Mouse (Mus musculus) neural tube, embryonic 15.5 days (tissue): Measurements from ENCODE around the gene Hic1. TPM values are rescaled to one million over a fixed set of nuclear protein-coding genes. Genes with fewer than 3 reads are reported as not detected.
A peak's percentile ranks its signal among the peaks of the same experiment; 100 is the strongest.
"Not testable (repeated sequence)": the region's sequence is repeated elsewhere in the genome, so short reads cannot be mapped to it uniquely, and the experiment has no call there.

Experiments used
- ATAC-seq: fragments of 200-750 bp; cut with Nextera tagmentation; 2 replicates; pipeline ENCODE4 v1.8.0; 2017; ENCODE audit warnings: mild to moderate bottlenecking, moderate TSS enrichment, moderate library complexity; ENCODE audit not compliant: low FRiP score
- H3K27ac ChIP-seq: fragments of 300-500 bp; sonication (generic); replicated peaks from 2 replicates; pipeline ENCODE4 v1.5.1; 2015; ENCODE audit warnings: mild to moderate bottlenecking, inconsistent platforms
- H3K27me3 ChIP-seq: fragments of 300-500 bp; sonication (generic); replicated peaks from 2 replicates; pipeline ENCODE4 v1.6.1; 2015; ENCODE audit warnings: inconsistent platforms
- H3K36me3 ChIP-seq: fragments of 300-500 bp; sonication (generic); 2 replicates; pipeline ENCODE4 v1.6.1; 2015; ENCODE audit warnings: inconsistent platforms
- H3K4me1 ChIP-seq: fragments of 300-500 bp; sonication (generic); 2 replicates; pipeline ENCODE4 v1.6.1; 2015; ENCODE audit warnings: inconsistent platforms
- H3K4me2 ChIP-seq: fragments of 300-500 bp; sonication (generic); 2 replicates; pipeline ENCODE4 v1.6.1; 2015; ENCODE audit warnings: inconsistent platforms, mild to moderate bottlenecking, moderate library complexity
- H3K4me3 ChIP-seq: fragments of 300-500 bp; sonication (generic); replicated peaks from 2 replicates; pipeline ENCODE4 v1.5.1; 2015; ENCODE audit warnings: mild to moderate bottlenecking, inconsistent platforms
- H3K9ac ChIP-seq: fragments of 300-500 bp; sonication (generic); replicated peaks from 2 replicates; pipeline ENCODE4 v1.6.1; 2015; ENCODE audit warnings: mild to moderate bottlenecking, inconsistent platforms
- H3K9me3 ChIP-seq: fragments of 300-500 bp; sonication (generic); replicated peaks from 2 replicates; pipeline ENCODE4 v1.6.1; 2016; ENCODE audit warnings: inconsistent platforms
- WGBS: fragments of 180-500 bp; shearing (Covaris S2); methylation state at CpG from one replicate; pipeline ENCODE4 v1.1.7; 2015; ENCODE audit warnings: mixed read lengths; 5-methylcytosine and 5-hydroxymethylcytosine counted together
- polyA plus RNA-seq: library from polyadenylated mRNA; unstranded; fragments of >200 nt; fragmentation: Nextera tagmentation; extraction: Ambion mirVana; gene quantifications from 2 replicates; pipeline ENCODE4 v1.2.1, GENCODE M21; 2015

Gene Hic1
- polyA plus RNA-seq, 1 experiment from 2014 or later, result 5.3 TPM

DNA sequence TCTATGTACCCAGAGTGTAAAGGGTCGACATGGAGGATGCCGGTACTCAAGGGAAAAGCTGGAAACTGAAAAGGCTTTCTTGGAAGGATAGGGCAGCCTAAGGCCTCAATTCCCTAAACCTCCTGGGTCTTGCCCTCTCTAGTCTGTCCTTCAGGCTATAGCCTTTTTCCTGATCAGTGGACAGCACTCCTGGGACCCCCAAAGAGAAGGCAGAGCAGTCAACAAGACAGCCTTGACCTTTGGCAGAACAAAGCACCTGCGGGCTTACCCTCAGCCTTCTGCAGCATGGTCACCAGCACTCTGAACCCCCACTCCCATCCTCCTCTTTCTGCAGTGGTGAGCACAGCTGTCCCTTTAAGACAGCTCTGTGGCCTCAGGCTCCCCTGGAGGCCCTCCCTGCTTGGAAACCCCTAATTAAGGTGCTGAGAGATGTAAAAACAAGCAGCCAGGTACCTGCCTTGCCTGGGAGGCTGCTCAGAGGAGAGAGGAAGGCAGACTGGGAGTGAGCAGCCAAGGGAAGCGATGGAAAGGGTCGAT lies 21.7 kb upstream of the Hic1 start, which contains the start of gene Dph1:
Gene Dph1, minus strand, starts transcription at position 337 of the 537 bp plus-strand sequence.
- peaks cover 61% of the 10 kb centered on the region for H3K4me1 ChIP-seq
- H3K9me3 ChIP-seq, result no peaks in the 10 kb centered on the region
- H3K27ac ChIP-seq, result 0 out of 2 replicates have a peak within 1 kb of the TSS, but pooled peaks have one; percentile 24
- H3K4me3 ChIP-seq, result peak within 1 kb of the TSS; percentile 81
- 55% methylated on average over 5 of the region's 5 CpGs for WGBS
- H3K9ac ChIP-seq, result peak within 1 kb of the TSS; percentile 73
- H3K4me2 ChIP-seq, result peak within 1 kb of the TSS; percentile 88
- no peaks in the 10 kb centered on the region for H3K36me3 ChIP-seq
- peaks cover 35% of the 10 kb centered on the region for H3K27me3 ChIP-seq
- no peak for ATAC-seq

DNA sequence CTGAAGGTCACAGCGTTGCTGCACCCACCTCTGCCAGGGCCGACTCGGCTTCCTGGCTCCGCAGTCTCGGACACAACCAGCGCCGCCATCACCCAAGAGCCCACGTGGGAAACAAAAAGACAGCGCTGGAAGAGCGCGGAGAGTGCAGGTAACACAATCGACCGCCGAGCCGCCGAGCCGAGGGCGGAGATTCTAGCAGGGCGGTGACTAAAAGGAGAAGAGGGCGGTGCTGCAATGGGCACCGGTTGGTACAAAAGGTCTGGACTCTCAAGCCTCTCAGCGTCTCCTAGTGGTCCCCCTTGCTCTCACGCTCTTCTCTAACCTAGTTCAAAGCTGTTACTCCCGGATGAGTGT lies 21.0 kb upstream of the Hic1 start:
- peaks cover 56% of the 10 kb centered on the region for H3K4me1 ChIP-seq
- peak overlapping the region; percentile 73 for H3K9ac ChIP-seq
- ATAC-seq, result peak; percentile 84
- peak overlapping the region; percentile 81 for H3K4me3 ChIP-seq
- no peaks in the 10 kb centered on the region for H3K9me3 ChIP-seq
- no peaks in the 10 kb centered on the region for H3K36me3 ChIP-seq
- H3K27me3 ChIP-seq, result peaks cover 33% of the 10 kb centered on the region
- under 1% methylated on average over 24 of the region's 24 CpGs for WGBS
- H3K4me2 ChIP-seq, result peak overlapping the region; percentile 88
- 0 out of 2 replicates have a peak overlapping the region, but pooled peaks have one; percentile 24 for H3K27ac ChIP-seq

DNA sequence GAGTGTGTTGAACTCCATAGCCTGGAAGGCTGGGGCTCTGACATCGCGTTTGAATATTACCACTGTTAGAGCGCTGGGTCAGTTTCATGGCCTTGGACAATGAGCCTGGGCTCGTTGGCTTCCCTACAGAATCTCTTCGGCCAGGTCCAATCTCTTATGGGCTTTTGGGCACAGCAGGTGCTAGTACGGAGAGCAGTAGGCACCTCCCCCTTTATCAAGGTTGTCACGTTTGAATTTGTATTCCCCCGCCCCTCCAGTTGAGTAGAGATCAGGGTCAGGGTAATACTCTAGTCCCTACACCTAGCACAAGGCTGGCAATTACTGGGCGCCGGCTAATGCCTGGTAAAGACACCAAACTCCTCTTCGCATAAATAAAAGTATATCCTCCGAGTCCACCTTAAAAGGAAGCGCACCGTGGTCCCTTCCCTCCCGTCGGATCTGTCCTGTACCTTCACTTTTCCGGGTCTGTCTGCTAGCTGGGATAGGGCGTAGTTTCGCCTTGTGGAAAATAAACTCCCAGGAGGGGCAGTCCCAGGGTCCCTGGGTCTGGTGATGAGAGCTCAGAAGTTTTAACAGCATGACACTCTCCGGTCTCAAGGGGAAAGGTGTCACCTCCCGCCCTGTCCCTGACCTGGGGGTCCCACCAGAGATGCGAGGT lies 20.5 kb upstream of the Hic1 start:
- peak overlapping the region; percentile 88 for H3K4me2 ChIP-seq
- H3K4me1 ChIP-seq, result peaks cover 56% of the 10 kb centered on the region
- H3K9ac ChIP-seq, result peak overlapping the region; percentile 73
- H3K27ac ChIP-seq, result 0 out of 2 replicates have a peak overlapping the region, but pooled peaks have one; percentile 24
- no peaks in the 10 kb centered on the region for H3K36me3 ChIP-seq
- peak; percentile 14 for ATAC-seq
- WGBS, result under 1% methylated on average over 22 of the region's 22 CpGs
- H3K4me3 ChIP-seq, result peak overlapping the region; percentile 81
- no peaks in the 10 kb centered on the region for H3K9me3 ChIP-seq
- H3K27me3 ChIP-seq, result peaks cover 28% of the 10 kb centered on the region

DNA sequence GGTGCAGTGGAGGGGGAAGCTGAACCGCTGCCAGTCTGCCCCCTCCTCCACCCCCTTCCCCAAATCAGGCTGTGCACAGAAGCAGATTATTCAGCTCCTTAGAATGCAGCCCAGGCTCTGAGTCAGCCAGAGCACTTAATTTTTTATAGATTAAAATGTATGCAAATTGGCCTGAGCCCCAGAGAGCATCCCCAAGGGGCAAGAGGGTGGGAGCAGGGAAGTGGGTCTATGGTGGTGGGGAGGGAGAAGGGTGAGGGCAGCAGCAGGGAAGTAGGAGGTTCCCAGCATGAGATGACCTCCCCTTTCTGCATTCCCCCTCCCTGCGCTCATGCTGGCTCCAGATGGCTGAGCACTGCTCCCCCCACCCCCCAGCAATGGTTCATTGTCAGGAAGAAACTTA lies 15.7 kb upstream of the Hic1 start:
- H3K9ac ChIP-seq, result no peak overlapping the region
- no peaks in the 10 kb centered on the region for H3K27me3 ChIP-seq
- WGBS, result 54% methylated on average over 1 of the region's 2 CpGs
- no peak overlapping the region for H3K27ac ChIP-seq
- no peak overlapping the region for H3K4me2 ChIP-seq
- ATAC-seq, result no peak
- peaks cover 31% of the 10 kb centered on the region for H3K4me1 ChIP-seq
- H3K9me3 ChIP-seq, result no peaks in the 10 kb centered on the region
- H3K36me3 ChIP-seq, result peaks cover 30% of the 10 kb centered on the region; the same call in 1 of the 2 replicates
- no peak overlapping the region for H3K4me3 ChIP-seq

DNA sequence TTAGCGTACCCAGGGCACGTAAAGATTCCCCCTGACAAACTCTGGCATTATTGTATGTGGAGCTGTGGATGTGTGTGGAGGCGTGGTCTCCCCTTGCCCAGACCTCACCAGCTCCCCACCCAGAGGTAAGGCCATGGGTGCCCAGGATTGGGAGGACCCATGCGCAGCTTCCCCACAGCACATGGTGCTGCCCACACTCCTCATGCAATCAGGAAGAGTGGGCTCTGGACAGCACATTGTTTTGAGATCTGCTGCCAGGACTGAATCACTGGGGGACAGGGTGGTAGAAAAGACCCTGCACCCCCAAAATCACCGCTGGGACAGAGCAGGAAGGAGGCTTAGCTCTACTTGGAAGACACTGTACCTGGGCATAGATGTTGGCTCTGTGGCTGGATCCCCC lies 15.3 kb upstream of the Hic1 start:
- ATAC-seq, result no peak
- Histone ChIP-seq H3K4me1 (peaks cover 30% of the 10 kb centered on the region), H3K9me3 (no peaks in the 10 kb centered on the region), H3K27me3 (no peaks in the 10 kb centered on the region), H3K9ac (no peak overlapping the region), H3K27ac (no peak overlapping the region), H3K4me3 (no peak overlapping the region), H3K36me3 (peaks cover 30% of the 10 kb centered on the region; the same call in 1 of the 2 replicates), H3K4me2 (no peak overlapping the region)
- 92% methylated on average over 5 of the region's 5 CpGs for WGBS

DNA sequence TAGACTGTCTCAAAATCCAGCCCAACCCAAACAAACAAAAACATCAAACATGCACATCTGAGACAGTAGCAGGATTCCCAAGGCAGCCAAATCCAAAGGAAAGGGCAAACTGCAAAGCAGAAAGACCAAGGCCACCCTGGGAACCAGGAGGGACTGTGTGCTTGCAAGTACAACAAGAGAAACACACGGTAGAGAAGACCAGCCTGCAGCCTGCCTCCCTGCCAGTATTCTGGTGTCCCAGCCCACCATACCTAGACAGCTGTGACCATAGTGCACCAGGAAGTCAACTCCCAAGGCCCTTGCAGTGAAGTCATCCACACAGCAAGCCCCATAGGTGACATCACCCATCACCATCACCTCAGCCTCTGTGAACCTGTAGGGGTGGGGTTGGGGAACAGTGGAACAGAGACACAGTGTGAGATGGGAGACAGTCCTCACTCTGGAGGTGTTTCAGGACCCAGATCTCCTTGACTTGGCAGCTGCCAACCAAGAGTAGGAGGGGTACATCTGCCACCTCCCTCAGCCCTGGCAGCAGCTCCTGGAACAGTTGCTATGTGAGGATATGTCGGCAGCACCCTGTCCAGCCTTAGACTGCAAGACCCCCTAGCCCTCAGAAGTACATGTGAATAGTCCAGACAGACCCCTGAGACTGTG lies 14.7 kb upstream of the Hic1 start:
- H3K9me3 ChIP-seq, result no peaks in the 10 kb centered on the region
- 82% methylated on average over 2 of the region's 2 CpGs for WGBS
- no peaks in the 10 kb centered on the region for H3K27me3 ChIP-seq
- H3K4me2 ChIP-seq, result no peak overlapping the region
- H3K36me3 ChIP-seq, result peaks cover 30% of the 10 kb centered on the region; the same call in 1 of the 2 replicates
- no peak overlapping the region for H3K4me3 ChIP-seq
- no peak overlapping the region for H3K9ac ChIP-seq
- ATAC-seq, result no peak
- H3K4me1 ChIP-seq, result peaks cover 29% of the 10 kb centered on the region
- no peak overlapping the region for H3K27ac ChIP-seq

DNA sequence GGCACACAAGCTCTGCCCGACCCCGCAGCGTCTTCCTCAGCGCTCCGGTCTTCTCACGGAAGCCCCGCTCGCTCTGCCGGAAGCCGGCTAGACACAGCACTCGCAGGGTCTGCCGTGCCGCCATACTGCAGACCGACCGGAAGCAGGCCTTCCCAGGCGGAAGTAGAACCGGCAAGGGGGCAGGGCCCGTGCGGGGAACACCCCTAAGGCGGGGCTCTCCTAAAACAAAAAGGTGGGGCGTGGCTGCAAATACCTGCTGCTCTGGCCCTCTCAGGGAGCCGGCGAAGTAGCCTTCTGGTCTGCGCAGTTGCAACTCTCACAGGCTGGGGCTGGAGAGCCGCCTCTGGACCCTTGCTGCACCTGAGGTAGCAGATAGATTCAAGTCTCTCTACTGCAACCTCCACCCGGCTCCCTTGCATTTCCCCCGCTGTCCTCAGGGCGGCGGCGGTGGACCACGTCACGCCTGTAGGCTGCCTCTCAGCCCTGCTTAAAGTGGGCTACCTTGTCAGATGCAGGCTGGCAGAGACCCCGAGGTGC lies 9.4 kb upstream of the Hic1 start, which contains the start of gene Ovca2:
Gene Ovca2, minus strand, starts transcription at position 164 of the 537 bp plus-strand sequence.
- no peaks in the 10 kb centered on the region for H3K9me3 ChIP-seq
- H3K27ac ChIP-seq, result peak within 1 kb of the TSS; percentile 91
- H3K36me3 ChIP-seq, result peaks cover 32% of the 10 kb centered on the region; the same call in 1 of the 2 replicates
- H3K27me3 ChIP-seq, result no peaks in the 10 kb centered on the region
- WGBS, result under 1% methylated on average over 33 of the region's 33 CpGs
- H3K9ac ChIP-seq, result peak within 1 kb of the TSS; percentile 79
- H3K4me1 ChIP-seq, result peaks cover 36% of the 10 kb centered on the region
- peak within 1 kb of the TSS; percentile 87 for H3K4me2 ChIP-seq
- peak; percentile 93 for ATAC-seq
- H3K4me3 ChIP-seq, result peak within 1 kb of the TSS; percentile 64

DNA sequence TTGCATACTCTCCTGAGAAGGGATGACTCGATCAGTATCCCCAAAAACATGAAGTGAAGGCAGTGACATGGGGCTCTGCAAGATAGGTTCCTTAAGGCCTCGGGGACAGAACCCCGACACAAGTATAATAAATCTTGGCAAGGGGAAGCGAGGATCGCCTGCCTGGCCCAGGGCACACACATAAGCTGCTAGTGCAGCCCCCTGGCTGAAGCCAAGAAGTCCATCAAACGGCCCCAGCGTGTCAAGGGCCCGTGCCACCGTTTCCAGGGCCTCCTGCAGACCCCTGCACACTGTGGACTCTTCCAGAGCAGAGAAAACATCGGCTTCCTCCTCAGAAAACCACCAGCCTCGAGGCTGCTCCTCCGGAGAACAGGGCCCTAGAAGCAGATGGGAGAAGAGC lies 8.7 kb upstream of the Hic1 start:
- H3K4me2 ChIP-seq, result peak overlapping the region; percentile 87
- 55% methylated on average over 12 of the region's 12 CpGs for WGBS
- peaks cover 25% of the 10 kb centered on the region; the same call in 1 of the 2 replicates for H3K36me3 ChIP-seq
- H3K4me3 ChIP-seq, result peak overlapping the region; percentile 64
- H3K27ac ChIP-seq, result peak overlapping the region; percentile 91
- H3K4me1 ChIP-seq, result peaks cover 37% of the 10 kb centered on the region
- ATAC-seq, result no peak
- no peaks in the 10 kb centered on the region for H3K9me3 ChIP-seq
- H3K9ac ChIP-seq, result peak overlapping the region; percentile 79
- no peaks in the 10 kb centered on the region for H3K27me3 ChIP-seq

DNA sequence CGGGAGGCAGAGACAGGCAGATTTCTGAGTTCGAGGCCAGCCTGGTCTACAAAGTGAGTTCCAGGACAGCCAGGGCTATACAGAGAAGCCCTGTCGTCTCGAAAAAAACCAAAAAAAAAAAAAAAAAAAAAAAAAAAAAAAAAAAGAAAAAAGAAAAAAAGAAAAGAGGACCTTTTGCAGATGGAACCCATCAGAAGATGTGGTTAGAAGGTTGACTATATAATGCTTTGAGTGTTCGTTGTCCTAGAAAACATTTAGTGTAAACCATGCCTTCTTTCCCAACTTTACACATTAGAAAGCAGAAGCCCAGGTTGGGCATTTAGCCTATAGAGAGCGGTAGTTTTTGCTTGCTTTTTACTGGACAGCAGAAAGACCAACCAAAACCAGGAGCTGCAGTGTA lies 5.3 kb upstream of the Hic1 start:
- WGBS, result 67% methylated on average over 6 of the region's 6 CpGs
- Histone ChIP-seq H3K4me1 (peaks cover 67% of the 10 kb centered on the region), H3K4me2 (peak overlapping the region; percentile 99)
- H3K9me3 ChIP-seq, H3K4me3 ChIP-seq, H3K27ac ChIP-seq, H3K36me3 ChIP-seq, H3K9ac ChIP-seq, ATAC-seq, H3K27me3 ChIP-seq: not testable (repeated sequence)

DNA sequence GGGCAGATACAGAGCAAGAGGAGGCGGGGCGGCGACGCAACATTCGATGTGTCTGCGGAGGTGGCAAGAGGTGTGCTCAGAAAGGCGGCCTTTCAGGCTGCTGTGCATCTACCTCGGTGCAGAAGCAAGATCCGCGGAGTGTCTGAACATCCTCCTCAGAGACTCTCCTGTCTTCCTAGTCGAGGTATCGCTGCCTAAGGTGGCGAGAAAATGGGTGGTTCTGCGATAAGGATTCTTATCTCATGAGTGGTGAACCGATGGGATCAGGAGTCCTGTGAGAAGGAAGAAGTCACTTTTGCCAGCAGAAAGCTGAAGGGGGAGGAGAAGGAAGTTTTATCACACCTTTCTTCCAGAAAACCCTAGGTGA lies 4.5 kb upstream of the Hic1 start:
- Histone ChIP-seq H3K27me3 (peaks cover 5% of the 10 kb centered on the region; the same call in 1 of the 2 replicates), H3K9ac (peak overlapping the region; percentile 60), H3K4me2 (peak overlapping the region; percentile 99), H3K9me3 (no peaks in the 10 kb centered on the region), H3K4me3 (peak overlapping the region; percentile 74), H3K27ac (peak overlapping the region; percentile 91), H3K4me1 (peaks cover 68% of the 10 kb centered on the region), H3K36me3 (0 out of 2 replicates have a peak, but pooled peaks cover 3% of the 10 kb centered on the region)
- WGBS, result 3% methylated on average over 15 of the region's 15 CpGs
- no peak for ATAC-seq

DNA sequence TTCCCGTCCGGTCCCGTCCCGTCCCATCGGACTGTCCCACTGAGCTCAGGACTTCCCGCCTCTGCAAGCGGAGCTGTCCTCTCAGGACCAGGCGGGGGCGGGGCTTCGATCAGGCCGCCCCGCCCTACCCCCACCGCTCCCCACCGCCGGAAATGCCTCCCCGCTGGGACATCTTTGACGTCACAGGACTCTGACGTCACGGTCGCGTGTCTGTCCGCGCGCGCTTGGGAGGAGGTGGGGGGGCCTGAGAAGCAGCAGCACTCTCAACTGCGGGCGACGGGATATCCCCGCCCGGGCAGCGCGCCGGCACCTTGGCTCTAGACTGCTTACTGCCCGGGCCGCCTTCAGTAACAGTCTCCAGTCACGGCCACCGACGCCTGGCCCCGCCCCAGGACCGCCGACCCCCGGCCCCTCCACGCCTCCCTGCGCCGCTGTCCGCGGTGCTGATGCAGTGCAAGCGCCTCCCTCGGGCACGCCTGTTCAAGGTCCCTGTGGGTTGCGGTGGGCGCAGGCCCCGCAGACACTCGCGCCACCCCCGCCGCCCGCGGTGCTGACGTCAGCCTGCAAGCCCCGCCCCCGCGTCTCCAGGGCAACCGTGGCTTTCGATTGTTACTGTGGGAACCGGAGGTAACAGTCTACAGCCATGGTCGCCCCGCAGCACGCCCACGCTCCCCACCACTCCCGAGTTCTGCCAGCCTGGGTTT lies 3.9 kb upstream of the Hic1 start:
- under 1% methylated on average over 65 of the region's 71 CpGs for WGBS
- peaks cover 9% of the 10 kb centered on the region; the same call in 1 of the 2 replicates for H3K27me3 ChIP-seq
- 0 out of 2 replicates have a peak, but pooled peaks cover 3% of the 10 kb centered on the region for H3K36me3 ChIP-seq
- no peaks in the 10 kb centered on the region for H3K9me3 ChIP-seq
- peak overlapping the region; percentile 99 for H3K4me2 ChIP-seq
- peak; percentile 51 for ATAC-seq
- peak overlapping the region; percentile 60 for H3K9ac ChIP-seq
- peak overlapping the region; percentile 74 for H3K4me3 ChIP-seq
- peaks cover 72% of the 10 kb centered on the region for H3K4me1 ChIP-seq
- H3K27ac ChIP-seq, result peak overlapping the region; percentile 91
